Mouse (Mus musculus): ENCODE data around the gene Gm11627. TPM values are rescaled to one million over a fixed set of nuclear protein-coding genes. Genes with fewer than 3 reads are reported as not detected.
A peak's percentile ranks its signal among the peaks of the same experiment; 100 is the strongest.

The Gm11627 gene
- polyA plus RNA-seq (2011; ENCODE audit: insufficient read depth, insufficient read length, low replicate concordance, missing spikeins): not detected in 2 replicates

GRCm38 (mm10) chr11:102579165-102580033, at the start of gene Gm11627:
Gene Gm11627 (minus strand): TSS chr11:102579461.
- Histone ChIP-seq H3K4me3 (replicated peaks; ENCODE audit: control insufficient read depth, low read depth, low read length) (no peak within 1 kb of the TSS), H3K4me1 (ENCODE audit: control insufficient read depth, insufficient read depth, low read length) (no peaks in the 10 kb centered on the region), H3K27ac (ENCODE audit: control insufficient read depth, insufficient read depth, low read depth, low read length, poor library complexity) (no peak within 1 kb of the TSS)
- WGBS: 34% methylated on average over 23 of the region's 23 CpGs
- TF ChIP-seq CTCF (IDR thresholded peaks at IDR 0.05; ENCODE audit: control insufficient read depth, insufficient read depth, low read length): no peak
- TF ChIP-seq POLR2A (IDR thresholded peaks at IDR 0.05; ENCODE audit: borderline replicate concordance, control insufficient read depth, low read depth, low read length): no peak

GRCm38 (mm10) chr11:102628529-102628928, 49.3 kb upstream of the Gm11627 start:
- Histone ChIP-seq H3K4me3 (replicated peaks; ENCODE audit: control insufficient read depth, low read depth, low read length) (no peak overlapping the region), H3K27ac (ENCODE audit: control insufficient read depth, insufficient read depth, low read depth, low read length, poor library complexity) (no peak overlapping the region), H3K4me1 (ENCODE audit: control insufficient read depth, insufficient read depth, low read length) (no peaks in the 10 kb centered on the region)
- TF ChIP-seq POLR2A (IDR thresholded peaks at IDR 0.05; ENCODE audit: borderline replicate concordance, control insufficient read depth, low read depth, low read length) (no peak), CTCF (IDR thresholded peaks at IDR 0.05; ENCODE audit: control insufficient read depth, insufficient read depth, low read length) (no peak)
- WGBS: 78% methylated on average over 9 of the region's 9 CpGs

- H3K4me1 ChIP-seq (ENCODE audit: control insufficient read depth, insufficient read depth, low read length): no peaks in the 10 kb centered on the region
- H3K4me3 ChIP-seq (replicated peaks; ENCODE audit: control insufficient read depth, low read depth, low read length): no peak overlapping the region
- WGBS: 86% methylated on average over 9 of the region's 9 CpGs
- TF ChIP-seq CTCF (IDR thresholded peaks at IDR 0.05; ENCODE audit: control insufficient read depth, insufficient read depth, low read length) (no peak), POLR2A (IDR thresholded peaks at IDR 0.05; ENCODE audit: borderline replicate concordance, control insufficient read depth, low read depth, low read length) (no peak)
- no peak overlapping the region for H3K27ac ChIP-seq (ENCODE audit: control insufficient read depth, insufficient read depth, low read depth, low read length, poor library complexity)
Measured at GRCm38 (mm10) chr11:102627171-102627931, 48.1 kb upstream of the Gm11627 start.

GRCm38 (mm10) chr11:102624888-102625407, 45.7 kb upstream of the Gm11627 start:
- WGBS: 76% methylated on average over 14 of the region's 14 CpGs
- no peaks in the 10 kb centered on the region for H3K4me1 ChIP-seq (ENCODE audit: control insufficient read depth, insufficient read depth, low read length)
- TF ChIP-seq POLR2A (IDR thresholded peaks at IDR 0.05; ENCODE audit: borderline replicate concordance, control insufficient read depth, low read depth, low read length) (no peak), CTCF (IDR thresholded peaks at IDR 0.05; ENCODE audit: control insufficient read depth, insufficient read depth, low read length) (no peak)
- no peak overlapping the region for H3K4me3 ChIP-seq (replicated peaks; ENCODE audit: control insufficient read depth, low read depth, low read length)
- no peak overlapping the region for H3K27ac ChIP-seq (ENCODE audit: control insufficient read depth, insufficient read depth, low read depth, low read length, poor library complexity)

GRCm38 (mm10) chr11:102623876-102624789, 44.9 kb upstream of the Gm11627 start:
- H3K4me3 ChIP-seq (replicated peaks; ENCODE audit: control insufficient read depth, low read depth, low read length): no peak overlapping the region
- no peaks in the 10 kb centered on the region for H3K4me1 ChIP-seq (ENCODE audit: control insufficient read depth, insufficient read depth, low read length)
- WGBS: 57% methylated on average over 17 of the region's 17 CpGs
- no peak for TF ChIP-seq CTCF (IDR thresholded peaks at IDR 0.05; ENCODE audit: control insufficient read depth, insufficient read depth, low read length)
- H3K27ac ChIP-seq (ENCODE audit: control insufficient read depth, insufficient read depth, low read depth, low read length, poor library complexity): no peak overlapping the region; the same call in 1 of the 2 replicates

- Histone ChIP-seq H3K4me3 (replicated peaks; ENCODE audit: control insufficient read depth, low read depth, low read length) (no peak overlapping the region), H3K4me1 (ENCODE audit: control insufficient read depth, insufficient read depth, low read length) (no peaks in the 10 kb centered on the region), H3K27ac (ENCODE audit: control insufficient read depth, insufficient read depth, low read depth, low read length, poor library complexity) (no peak overlapping the region)
- 0 out of 2 replicates have a peak, but pooled peaks have one; percentile 14 for TF ChIP-seq CTCF (IDR thresholded peaks at IDR 0.05; ENCODE audit: control insufficient read depth, insufficient read depth, low read length)
- TF ChIP-seq POLR2A (IDR thresholded peaks at IDR 0.05; ENCODE audit: borderline replicate concordance, control insufficient read depth, low read depth, low read length): no peak
- WGBS: 51% methylated on average over 2 of the region's 2 CpGs
Measured at GRCm38 (mm10) chr11:102619449-102619848, 40.2 kb upstream of the Gm11627 start.

- Histone ChIP-seq H3K4me3 (replicated peaks; ENCODE audit: control insufficient read depth, low read depth, low read length) (no peak overlapping the region), H3K27ac (ENCODE audit: control insufficient read depth, insufficient read depth, low read depth, low read length, poor library complexity) (no peak overlapping the region), H3K4me1 (ENCODE audit: control insufficient read depth, insufficient read depth, low read length) (no peaks in the 10 kb centered on the region)
- WGBS: 22% methylated on average over 6 of the region's 6 CpGs
- TF ChIP-seq CTCF (IDR thresholded peaks at IDR 0.05; ENCODE audit: control insufficient read depth, insufficient read depth, low read length): no peak
- TF ChIP-seq POLR2A (IDR thresholded peaks at IDR 0.05; ENCODE audit: borderline replicate concordance, control insufficient read depth, low read depth, low read length): no peak
Measured at GRCm38 (mm10) chr11:102611317-102611705, 32.0 kb upstream of the Gm11627 start.
